Mouse (Mus musculus) lung, adult 2 months (tissue): ENCODE data around the gene Fmnl3.

Experiments used
- CTCF ChIP-seq: fragments of 200-500 bp; IDR thresholded peaks from 2 replicates; pipeline ENCODE4 v1.5.1; 2011; ENCODE audit warnings: mild to moderate bottlenecking, low read length, control low read depth; ENCODE audit not compliant: insufficient read depth
- POLR2A ChIP-seq: fragments of 200-500 bp; IDR thresholded peaks from 2 replicates; pipeline ENCODE4 v1.6.1; 2011; ENCODE audit warnings: low read depth, mild to moderate bottlenecking, control low read depth, low read length, borderline replicate concordance; ENCODE audit errors: extremely low read depth

DNA sequence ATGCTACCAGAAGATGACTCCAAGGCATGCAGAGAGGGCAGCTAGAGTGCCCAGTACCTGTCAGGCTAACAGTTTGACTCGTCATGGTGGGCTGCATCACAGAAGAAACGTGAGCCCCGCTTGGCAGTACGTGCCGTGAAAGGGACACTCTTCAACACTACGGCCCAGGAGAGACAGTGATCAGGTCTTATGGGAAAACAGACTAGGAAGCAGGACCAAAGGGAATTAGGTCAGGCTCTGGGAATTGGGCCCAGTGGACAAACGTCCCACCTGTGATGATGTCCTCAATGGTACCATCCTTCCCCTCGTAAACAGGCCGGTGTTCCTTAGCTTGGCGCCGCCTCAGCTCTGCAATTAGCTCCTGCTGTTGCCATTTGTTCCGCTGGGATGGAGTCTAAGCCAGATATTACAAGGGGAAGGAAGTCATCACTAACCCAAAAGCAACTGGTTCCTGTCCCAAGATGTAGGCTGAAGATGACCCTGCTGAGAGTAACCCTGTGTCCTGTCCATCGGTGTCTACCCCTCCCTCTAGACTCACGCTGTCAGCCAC lies 51.3 kb downstream of the Fmnl3 start:
- TF ChIP-seq CTCF (no peak), POLR2A (no peak)
